Mouse (Mus musculus): ENCODE data around the gene Fam163a.

- no peak for TF ChIP-seq CTCF (IDR thresholded peaks at IDR 0.05; ENCODE audit: control insufficient read depth, insufficient read depth, insufficient replicate concordance, low read depth, low read length)
- no peak for TF ChIP-seq POLR2A (IDR thresholded peaks at IDR 0.05; ENCODE audit: control insufficient read depth, low read depth, low read length)
Measured at GRCm38 (mm10) chr1:156202661-156203060, 2.2 kb downstream of the Fam163a start.
